Mouse (Mus musculus): ENCODE results near the gene Masp2.

The Masp2 gene

GRCm38 (mm10) chr4:148602357-148603120 lies at the start of gene Masp2:
Gene Masp2, plus strand, starts transcription at chr4:148602554.
- no peak for DNase-seq (ENCODE audit: low spot score in 2 of 2)

GRCm38 (mm10) chr4:148557766-148558165 lies 44.6 kb upstream of the Masp2 start:
- DNase-seq (ENCODE audit: low spot score in 2 of 2), result no peak

- peak; percentile 78 to 82 for DNase-seq (ENCODE audit: low spot score in 2 of 2)
These were observed 43.9 kb upstream of the Masp2 start, which contains the start of gene Exosc10 for GRCm38 (mm10) chr4:148558297-148559000. Gene Exosc10, plus strand, starts transcription at chr4:148558429.

- DNase-seq (ENCODE audit: low spot score in 2 of 2), result no peak
These were observed 39.7 kb upstream of the Masp2 start for GRCm38 (mm10) chr4:148562676-148563075.

GRCm38 (mm10) chr4:148563595-148563994 lies 38.8 kb upstream of the Masp2 start:
- DNase-seq (ENCODE audit: low spot score in 2 of 2), result peak in 1 of 2 experiments; percentile 67

GRCm38 (mm10) chr4:148570138-148570537 lies 32.2 kb upstream of the Masp2 start:
- no peak for DNase-seq (ENCODE audit: low spot score in 2 of 2)

- peak in 1 of 2 experiments; percentile 49 for DNase-seq (ENCODE audit: low spot score in 2 of 2)
These were observed 31.6 kb upstream of the Masp2 start for GRCm38 (mm10) chr4:148570693-148571295.

GRCm38 (mm10) chr4:148573222-148573621 lies 29.1 kb upstream of the Masp2 start:
- peak in 1 of 2 experiments; percentile 55 for DNase-seq (ENCODE audit: low spot score in 2 of 2)

- no peak for DNase-seq (ENCODE audit: low spot score in 2 of 2)
These were observed 21.6 kb upstream of the Masp2 start for GRCm38 (mm10) chr4:148580765-148581164.

GRCm38 (mm10) chr4:148581422-148581821 lies 20.9 kb upstream of the Masp2 start:
- no peak for DNase-seq (ENCODE audit: low spot score in 2 of 2)

GRCm38 (mm10) chr4:148583257-148583656 lies 19.1 kb upstream of the Masp2 start:
- no peak for DNase-seq (ENCODE audit: low spot score in 2 of 2)

- DNase-seq (ENCODE audit: low spot score in 2 of 2), result no peak
These were observed 15.7 kb upstream of the Masp2 start for GRCm38 (mm10) chr4:148586648-148587047.

GRCm38 (mm10) chr4:148588793-148589192 lies 13.6 kb upstream of the Masp2 start:
- no peak for DNase-seq (ENCODE audit: low spot score in 2 of 2)

GRCm38 (mm10) chr4:148589565-148589964 lies 12.8 kb upstream of the Masp2 start:
- DNase-seq (ENCODE audit: low spot score in 2 of 2), result peak in 1 of 2 experiments; percentile 42

- no peak for DNase-seq (ENCODE audit: low spot score in 2 of 2)
These were observed 11.8 kb upstream of the Masp2 start for GRCm38 (mm10) chr4:148590421-148591170.

GRCm38 (mm10) chr4:148591171-148591630 lies 11.2 kb upstream of the Masp2 start, which contains the start of gene Srm:
Gene Srm, plus strand, starts transcription at chr4:148591503.
- DNase-seq (ENCODE audit: low spot score in 2 of 2), result peak; percentile 97 to 98

- no peak for DNase-seq (ENCODE audit: low spot score in 2 of 2)
These were observed 10.5 kb upstream of the Masp2 start for GRCm38 (mm10) chr4:148591637-148592380.

- DNase-seq (ENCODE audit: low spot score in 2 of 2), result no peak
These were observed 8.4 kb upstream of the Masp2 start for GRCm38 (mm10) chr4:148593996-148594395.

GRCm38 (mm10) chr4:148595916-148596315 lies 6.4 kb upstream of the Masp2 start:
- no peak for DNase-seq (ENCODE audit: low spot score in 2 of 2)

GRCm38 (mm10) chr4:148596731-148597130 lies 5.6 kb upstream of the Masp2 start:
- no peak for DNase-seq (ENCODE audit: low spot score in 2 of 2)

- no peak for DNase-seq (ENCODE audit: low spot score in 2 of 2)
These were observed 3.5 kb upstream of the Masp2 start for GRCm38 (mm10) chr4:148598826-148599225.
